Mouse (Mus musculus): ENCODE results near the gene Aida. TPM values are rescaled to one million over a fixed set of nuclear protein-coding genes. Genes with fewer than 3 reads are reported as not detected.
"Not testable (repeated sequence)": the region's sequence is repeated elsewhere in the genome, so short reads cannot be mapped to it uniquely, and the experiment has no call there.

Gene Aida
- polyA plus RNA-seq, 1 experiment from 2014 or later, result 56.3 TPM

- H3K27me3 ChIP-seq (replicated peaks); ATAC-seq (ENCODE audit: low FRiP score); H3K9me3 ChIP-seq (replicated peaks); H3K4me3 ChIP-seq (replicated peaks); H3K4me1 ChIP-seq; H3K9ac ChIP-seq (replicated peaks); H3K4me2 ChIP-seq; H3K27ac ChIP-seq (replicated peaks): not testable (repeated sequence)
- H3K36me3 ChIP-seq, result peaks cover 64% of the 10 kb centered on the region
- 91% methylated on average over 5 of the region's 5 CpGs for WGBS
These were observed 26.1 kb downstream of the Aida start for GRCm38 (mm10) chr1:183322496-183322895.

GRCm38 (mm10) chr1:183323923-183324322 lies 27.5 kb downstream of the Aida start:
- Histone ChIP-seq H3K27me3 (replicated peaks) (no peaks in the 10 kb centered on the region), H3K27ac (replicated peaks) (no peak overlapping the region), H3K36me3 (peaks cover 67% of the 10 kb centered on the region), H3K4me1 (no peaks in the 10 kb centered on the region), H3K9me3 (replicated peaks) (no peaks in the 10 kb centered on the region), H3K4me3 (replicated peaks) (no peak overlapping the region), H3K4me2 (no peak overlapping the region), H3K9ac (replicated peaks) (no peak overlapping the region)
- 91% methylated on average over 2 of the region's 2 CpGs for WGBS
- ATAC-seq (ENCODE audit: low FRiP score), result no peak

- Histone ChIP-seq H3K4me2 (no peak overlapping the region), H3K27me3 (replicated peaks) (no peaks in the 10 kb centered on the region), H3K4me1 (no peaks in the 10 kb centered on the region), H3K4me3 (replicated peaks) (no peak overlapping the region), H3K9me3 (replicated peaks) (no peaks in the 10 kb centered on the region), H3K27ac (replicated peaks) (no peak overlapping the region), H3K36me3 (peaks cover 67% of the 10 kb centered on the region), H3K9ac (replicated peaks) (no peak overlapping the region)
- WGBS, result 96% methylated on average over 6 of the region's 6 CpGs
- ATAC-seq (ENCODE audit: low FRiP score), result no peak
These were observed 28.0 kb downstream of the Aida start for GRCm38 (mm10) chr1:183324433-183324832.

- 94% methylated on average over 8 of the region's 8 CpGs for WGBS
- H3K9me3 ChIP-seq (replicated peaks), result no peaks in the 10 kb centered on the region
- H3K36me3 ChIP-seq, result peaks cover 80% of the 10 kb centered on the region
- H3K27me3 ChIP-seq (replicated peaks), result no peaks in the 10 kb centered on the region
- ATAC-seq (ENCODE audit: low FRiP score), result no peak
- H3K4me3 ChIP-seq (replicated peaks), result no peak overlapping the region
- no peaks in the 10 kb centered on the region for H3K4me1 ChIP-seq
- no peak overlapping the region for H3K9ac ChIP-seq (replicated peaks)
- H3K27ac ChIP-seq (replicated peaks), result no peak overlapping the region
- no peak overlapping the region for H3K4me2 ChIP-seq
These were observed 30.8 kb downstream of the Aida start for GRCm38 (mm10) chr1:183327171-183327570.

GRCm38 (mm10) chr1:183342902-183343301 lies 46.5 kb downstream of the Aida start:
- not testable (repeated sequence) for H3K9ac ChIP-seq (replicated peaks); H3K27me3 ChIP-seq (replicated peaks); H3K27ac ChIP-seq (replicated peaks); H3K9me3 ChIP-seq (replicated peaks); ATAC-seq (ENCODE audit: low FRiP score); H3K4me3 ChIP-seq (replicated peaks); H3K4me2 ChIP-seq
- H3K36me3 ChIP-seq, result peaks cover 36% of the 10 kb centered on the region
- H3K4me1 ChIP-seq, result peaks cover 22% of the 10 kb centered on the region
- WGBS, result 100% methylated on average over 1 of the region's 1 CpGs

GRCm38 (mm10) chr1:183344886-183345816 lies 48.8 kb downstream of the Aida start:
- Histone ChIP-seq H3K27me3 (replicated peaks) (no peaks in the 10 kb centered on the region), H3K9ac (replicated peaks) (peak overlapping the region; percentile 96), H3K36me3 (peaks cover 37% of the 10 kb centered on the region), H3K9me3 (replicated peaks) (no peaks in the 10 kb centered on the region), H3K4me1 (peaks cover 22% of the 10 kb centered on the region), H3K4me2 (peak overlapping the region; percentile 91), H3K4me3 (replicated peaks) (peak overlapping the region; percentile 99), H3K27ac (replicated peaks) (peak overlapping the region; percentile 86)
- peak; percentile 98 for ATAC-seq (ENCODE audit: low FRiP score)
- WGBS, result under 1% methylated on average over 71 of the region's 72 CpGs

GRCm38 (mm10) chr1:183345817-183346195 lies 49.4 kb downstream of the Aida start:
- H3K9me3 ChIP-seq (replicated peaks), result no peaks in the 10 kb centered on the region
- peak overlapping the region; percentile 96 for H3K9ac ChIP-seq (replicated peaks)
- H3K36me3 ChIP-seq, result peaks cover 41% of the 10 kb centered on the region
- H3K4me1 ChIP-seq, result peaks cover 22% of the 10 kb centered on the region
- peak overlapping the region; percentile 91 for H3K4me2 ChIP-seq
- H3K4me3 ChIP-seq (replicated peaks), result peak overlapping the region; percentile 99
- peak overlapping the region; percentile 86 for H3K27ac ChIP-seq (replicated peaks)
- no peaks in the 10 kb centered on the region for H3K27me3 ChIP-seq (replicated peaks)
- no peak; the same call in none of the 2 replicates for ATAC-seq (ENCODE audit: low FRiP score)
- 10% methylated on average over 10 of the region's 10 CpGs for WGBS

- Histone ChIP-seq H3K4me2 (no peak overlapping the region), H3K9ac (replicated peaks) (no peak overlapping the region), H3K9me3 (replicated peaks) (no peaks in the 10 kb centered on the region), H3K36me3 (peaks cover 55% of the 10 kb centered on the region), H3K4me3 (replicated peaks) (no peak overlapping the region), H3K4me1 (peaks cover 17% of the 10 kb centered on the region), H3K27ac (replicated peaks) (no peak overlapping the region), H3K27me3 (replicated peaks) (no peaks in the 10 kb centered on the region)
- no peak for ATAC-seq (ENCODE audit: low FRiP score)
- 26% methylated on average over 6 of the region's 6 CpGs for WGBS
These were observed 53.5 kb downstream of the Aida start for GRCm38 (mm10) chr1:183349840-183350239.

GRCm38 (mm10) chr1:183358901-183359300 lies 62.5 kb downstream of the Aida start:
- Histone ChIP-seq H3K9me3 (replicated peaks) (no peaks in the 10 kb centered on the region), H3K27me3 (replicated peaks) (no peaks in the 10 kb centered on the region), H3K4me1 (no peaks in the 10 kb centered on the region), H3K4me2 (no peak overlapping the region), H3K36me3 (peaks cover 76% of the 10 kb centered on the region), H3K27ac (replicated peaks) (no peak overlapping the region), H3K4me3 (replicated peaks) (no peak overlapping the region), H3K9ac (replicated peaks) (no peak overlapping the region)
- ATAC-seq (ENCODE audit: low FRiP score), result no peak
- 92% methylated on average over 3 of the region's 3 CpGs for WGBS

- no peak overlapping the region for H3K9ac ChIP-seq (replicated peaks)
- H3K4me1 ChIP-seq, result peaks cover 7% of the 10 kb centered on the region
- no peaks in the 10 kb centered on the region for H3K27me3 ChIP-seq (replicated peaks)
- H3K36me3 ChIP-seq, result peaks cover 71% of the 10 kb centered on the region
- WGBS, result 96% methylated on average over 5 of the region's 5 CpGs
- H3K4me3 ChIP-seq (replicated peaks), result no peak overlapping the region
- H3K9me3 ChIP-seq (replicated peaks), result no peaks in the 10 kb centered on the region
- no peak overlapping the region for H3K4me2 ChIP-seq
- no peak for ATAC-seq (ENCODE audit: low FRiP score)
- H3K27ac ChIP-seq (replicated peaks), result no peak overlapping the region
These were observed 65.9 kb downstream of the Aida start for GRCm38 (mm10) chr1:183362301-183362700.

GRCm38 (mm10) chr1:183362729-183363576 lies 66.6 kb downstream of the Aida start:
- no peak overlapping the region for H3K9ac ChIP-seq (replicated peaks)
- ATAC-seq (ENCODE audit: low FRiP score), result no peak
- H3K4me3 ChIP-seq (replicated peaks), result no peak overlapping the region
- H3K4me2 ChIP-seq, result no peak overlapping the region
- H3K9me3 ChIP-seq (replicated peaks), result no peaks in the 10 kb centered on the region
- H3K4me1 ChIP-seq, result peaks cover 14% of the 10 kb centered on the region
- peaks cover 65% of the 10 kb centered on the region for H3K36me3 ChIP-seq
- no peak overlapping the region for H3K27ac ChIP-seq (replicated peaks)
- 91% methylated on average over 14 of the region's 14 CpGs for WGBS
- no peaks in the 10 kb centered on the region for H3K27me3 ChIP-seq (replicated peaks)

GRCm38 (mm10) chr1:183363577-183363867 lies 67.1 kb downstream of the Aida start:
- no peak overlapping the region for H3K27ac ChIP-seq (replicated peaks)
- H3K9me3 ChIP-seq (replicated peaks), result no peaks in the 10 kb centered on the region
- WGBS, result 92% methylated on average over 5 of the region's 5 CpGs
- peaks cover 20% of the 10 kb centered on the region for H3K4me1 ChIP-seq
- no peaks in the 10 kb centered on the region for H3K27me3 ChIP-seq (replicated peaks)
- H3K4me3 ChIP-seq (replicated peaks), result no peak overlapping the region
- H3K4me2 ChIP-seq, result no peak overlapping the region
- peaks cover 59% of the 10 kb centered on the region for H3K36me3 ChIP-seq
- no peak for ATAC-seq (ENCODE audit: low FRiP score)
- H3K9ac ChIP-seq (replicated peaks), result no peak overlapping the region
